Mouse (Mus musculus): Measurements from ENCODE around the gene Yif1a. TPM values are rescaled to one million over a fixed set of nuclear protein-coding genes. Genes with fewer than 3 reads are reported as not detected.

The Yif1a gene
- polyA plus RNA-seq, 1 experiment = 62.8 TPM

DNA sequence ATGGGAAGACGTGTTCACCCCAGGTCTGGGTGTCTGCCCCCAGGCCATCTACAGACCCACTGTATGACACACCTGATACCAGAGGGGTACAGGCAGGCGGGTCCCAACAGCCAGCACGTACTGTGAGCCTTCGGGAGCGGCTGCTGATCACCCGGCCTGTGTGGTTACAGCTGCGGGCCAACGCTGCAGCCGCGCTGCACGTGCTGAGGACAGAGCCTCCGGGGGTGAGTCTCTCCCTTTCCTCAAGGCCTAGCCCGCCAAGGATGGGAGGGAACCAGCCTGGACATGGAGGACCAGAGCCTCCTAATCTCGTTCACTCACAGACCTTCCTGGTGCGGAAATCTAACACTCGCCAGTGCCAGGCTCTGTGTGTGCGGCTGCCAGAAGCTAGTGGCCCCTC lies 37.3 kb upstream of the Yif1a start:
- TF ChIP-seq CTCF (IDR thresholded peaks at IDR 0.05; ENCODE audit: borderline replicate concordance, extremely low read depth, insufficient read depth, insufficient read length) = no peak
- no peak for DNase-seq (ENCODE audit: low read depth)

DNA sequence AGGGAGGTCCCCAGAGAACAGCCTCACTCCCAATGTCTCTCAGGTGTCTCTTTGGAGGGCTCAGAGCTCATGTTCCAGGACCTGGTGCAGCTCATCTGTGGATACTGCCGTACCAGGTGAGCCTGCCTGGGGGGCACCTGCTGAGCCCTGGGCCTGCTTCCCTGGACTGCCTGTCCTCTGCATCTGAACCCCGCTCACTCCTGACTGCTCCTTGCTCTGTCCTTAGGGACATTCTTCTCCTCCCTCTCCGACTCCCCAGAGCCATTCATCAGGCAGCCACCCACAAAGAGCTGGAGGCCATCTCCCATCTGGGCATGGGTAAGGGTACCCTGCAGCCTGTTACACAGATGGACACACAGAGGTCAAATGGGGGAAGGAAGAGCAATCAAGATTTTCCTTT lies 36.8 kb upstream of the Yif1a start:
- TF ChIP-seq POLR2A (IDR thresholded peaks at IDR 0.05; ENCODE audit: borderline replicate concordance, extremely low read depth, insufficient read depth, insufficient read length, poor library complexity, severe bottlenecking) = no peak
- no peak for TF ChIP-seq CTCF (IDR thresholded peaks at IDR 0.05; ENCODE audit: borderline replicate concordance, extremely low read depth, insufficient read depth, insufficient read length)
- DNase-seq (ENCODE audit: low read depth) = no peak

DNA sequence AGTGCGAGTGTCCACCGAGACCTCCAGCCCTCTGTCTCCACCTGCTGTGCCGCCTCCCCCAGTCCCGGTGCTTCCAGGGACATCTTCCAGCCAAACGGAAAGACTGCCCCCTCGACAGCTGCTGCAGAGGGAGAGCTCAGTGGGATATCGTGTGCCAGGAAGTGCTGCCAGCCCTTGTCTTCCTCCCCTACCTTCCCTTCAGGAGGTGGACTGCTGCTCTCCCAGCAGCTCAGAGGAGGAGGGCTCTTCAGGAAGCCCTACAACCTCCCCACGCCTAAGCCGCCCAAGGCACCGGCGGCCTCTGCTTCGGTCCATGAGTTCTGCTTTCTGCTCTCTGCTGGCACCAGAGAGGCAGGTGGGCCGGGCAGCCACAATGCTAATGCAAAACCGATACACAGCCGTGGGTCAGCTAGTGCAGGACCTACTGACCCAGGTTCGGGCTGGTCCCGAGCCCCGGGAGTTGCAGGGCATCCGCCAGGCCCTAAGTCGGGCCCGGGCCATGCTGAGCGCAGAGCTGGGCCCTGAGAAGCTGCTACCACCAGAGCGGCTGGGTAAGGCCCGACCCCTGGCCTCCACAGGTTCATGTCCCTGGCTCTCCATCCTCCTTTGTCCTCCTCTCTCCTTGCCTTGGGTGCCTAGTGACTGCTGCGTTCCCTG lies 36.0 kb upstream of the Yif1a start:
- no peak for TF ChIP-seq CTCF (IDR thresholded peaks at IDR 0.05; ENCODE audit: borderline replicate concordance, extremely low read depth, insufficient read depth, insufficient read length)
- no peak for DNase-seq (ENCODE audit: low read depth)

DNA sequence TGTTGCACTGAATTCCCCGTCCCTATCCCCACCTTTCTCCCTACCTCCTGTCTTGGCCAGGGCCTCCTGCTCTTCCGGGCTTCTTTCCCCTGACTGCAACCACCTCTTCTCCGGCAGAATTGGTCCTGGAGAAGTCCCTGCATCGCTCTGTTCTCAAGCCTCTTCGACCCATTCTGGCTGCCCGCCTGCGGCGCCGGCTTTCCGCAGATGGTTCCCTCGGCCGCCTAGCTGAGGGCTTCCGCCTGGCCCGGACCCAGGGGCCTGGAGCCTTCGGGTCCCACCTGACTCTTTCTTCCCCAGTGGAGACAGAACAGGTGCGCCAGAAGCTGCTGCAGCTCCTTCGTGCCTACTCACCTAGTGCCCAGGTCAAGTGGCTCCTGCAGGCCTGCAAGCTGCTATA lies 35.5 kb upstream of the Yif1a start:
- DNase-seq (ENCODE audit: low read depth) = no peak
- TF ChIP-seq CTCF (IDR thresholded peaks at IDR 0.05; ENCODE audit: borderline replicate concordance, extremely low read depth, insufficient read depth, insufficient read length) (no peak), POLR2A (IDR thresholded peaks at IDR 0.05; ENCODE audit: borderline replicate concordance, extremely low read depth, insufficient read depth, insufficient read length, poor library complexity, severe bottlenecking) (no peak)

DNA sequence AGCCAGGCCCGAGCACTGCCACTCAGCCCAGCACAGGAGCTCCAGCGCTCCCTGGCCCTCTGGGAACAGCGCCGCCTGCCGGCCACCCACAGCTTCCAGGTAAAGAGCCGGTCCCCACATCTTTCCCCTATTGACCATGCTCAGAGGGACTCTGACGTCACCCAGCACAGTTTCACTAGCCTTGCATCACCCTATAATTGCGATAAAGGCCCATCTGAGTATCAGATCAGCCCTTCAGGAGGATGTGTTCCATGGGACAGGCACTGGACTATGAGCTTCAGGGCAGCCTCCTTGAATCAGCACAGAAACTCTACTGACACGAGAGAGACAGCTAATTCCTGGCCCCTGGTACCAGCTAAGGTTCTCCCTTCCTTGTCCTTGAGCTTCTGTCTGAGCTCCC lies 34.4 kb upstream of the Yif1a start:
- peak; percentile 34 for DNase-seq (ENCODE audit: low read depth)
- TF ChIP-seq CTCF (IDR thresholded peaks at IDR 0.05; ENCODE audit: borderline replicate concordance, extremely low read depth, insufficient read depth, insufficient read length) = peak; percentile 80
- TF ChIP-seq POLR2A (IDR thresholded peaks at IDR 0.05; ENCODE audit: borderline replicate concordance, extremely low read depth, insufficient read depth, insufficient read length, poor library complexity, severe bottlenecking) = no peak

DNA sequence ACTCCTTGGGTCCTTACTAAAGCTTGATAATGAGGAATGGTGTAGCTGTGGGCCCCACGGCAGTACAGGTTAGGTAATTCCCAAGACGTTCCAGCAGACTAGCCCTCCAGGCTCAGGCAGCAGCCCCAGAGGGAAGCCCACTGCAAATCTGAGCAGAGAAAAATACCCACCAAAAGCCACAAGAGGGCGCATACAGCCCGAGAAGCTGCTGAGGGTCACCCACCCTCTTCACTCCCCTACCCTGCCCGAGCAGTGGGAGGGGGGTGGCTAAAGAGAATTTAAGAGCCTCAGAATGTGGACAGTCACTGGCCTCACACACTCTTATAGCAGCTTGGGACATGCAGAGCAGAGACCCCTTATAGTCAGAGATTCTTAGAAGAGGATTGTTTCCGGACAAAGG lies 32.1 kb upstream of the Yif1a start:
- peak; percentile 77 for DNase-seq (ENCODE audit: low read depth)
- TF ChIP-seq POLR2A (IDR thresholded peaks at IDR 0.05; ENCODE audit: borderline replicate concordance, extremely low read depth, insufficient read depth, insufficient read length, poor library complexity, severe bottlenecking) (no peak), CTCF (IDR thresholded peaks at IDR 0.05; ENCODE audit: borderline replicate concordance, extremely low read depth, insufficient read depth, insufficient read length) (peak; percentile 93)

DNA sequence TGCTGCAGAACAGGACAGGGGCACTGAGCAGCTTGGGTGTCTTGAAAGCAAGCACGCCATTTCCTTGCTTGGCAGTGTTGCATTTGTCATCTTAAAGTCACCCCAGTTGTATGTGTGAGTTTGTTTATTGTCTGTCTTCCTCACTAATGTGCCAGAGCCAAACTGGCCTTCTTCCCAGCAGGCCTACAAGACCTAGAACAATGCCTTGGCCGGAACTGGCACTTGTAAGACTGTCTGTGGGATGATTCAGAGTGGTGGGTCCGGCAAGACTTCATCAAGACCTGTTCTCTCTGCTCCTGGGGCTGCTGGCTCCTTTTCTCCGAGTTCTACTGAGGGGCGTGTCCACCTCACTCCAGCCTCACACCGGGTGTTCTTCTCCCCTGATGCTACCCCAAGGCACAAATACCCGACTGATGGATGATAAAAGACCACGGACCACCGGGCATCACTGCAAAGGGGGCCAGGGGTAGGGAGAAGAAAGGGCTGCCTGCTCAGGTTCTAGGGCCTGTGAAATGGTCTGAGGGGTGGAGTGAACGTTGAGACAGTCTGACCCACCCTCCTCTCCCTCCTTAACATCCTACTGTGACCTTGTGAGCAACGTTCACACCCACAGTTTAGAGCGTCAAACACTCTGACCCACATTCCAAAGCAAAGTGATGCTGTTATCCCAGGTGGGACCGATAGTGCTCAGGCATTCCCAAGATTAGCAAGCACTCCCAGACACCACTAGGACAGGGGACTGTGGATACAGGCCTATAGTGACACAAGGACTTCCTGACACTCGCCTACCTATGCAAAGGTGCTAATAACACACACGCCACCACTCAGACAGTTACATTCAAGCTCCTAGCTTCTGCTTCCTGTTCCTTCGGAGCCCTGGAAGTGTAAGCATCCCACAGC lies 30.2 kb upstream of the Yif1a start:
- TF ChIP-seq POLR2A (IDR thresholded peaks at IDR 0.05; ENCODE audit: borderline replicate concordance, extremely low read depth, insufficient read depth, insufficient read length, poor library complexity, severe bottlenecking) (no peak), CTCF (IDR thresholded peaks at IDR 0.05; ENCODE audit: borderline replicate concordance, extremely low read depth, insufficient read depth, insufficient read length) (no peak)
- no peak for DNase-seq (ENCODE audit: low read depth)

DNA sequence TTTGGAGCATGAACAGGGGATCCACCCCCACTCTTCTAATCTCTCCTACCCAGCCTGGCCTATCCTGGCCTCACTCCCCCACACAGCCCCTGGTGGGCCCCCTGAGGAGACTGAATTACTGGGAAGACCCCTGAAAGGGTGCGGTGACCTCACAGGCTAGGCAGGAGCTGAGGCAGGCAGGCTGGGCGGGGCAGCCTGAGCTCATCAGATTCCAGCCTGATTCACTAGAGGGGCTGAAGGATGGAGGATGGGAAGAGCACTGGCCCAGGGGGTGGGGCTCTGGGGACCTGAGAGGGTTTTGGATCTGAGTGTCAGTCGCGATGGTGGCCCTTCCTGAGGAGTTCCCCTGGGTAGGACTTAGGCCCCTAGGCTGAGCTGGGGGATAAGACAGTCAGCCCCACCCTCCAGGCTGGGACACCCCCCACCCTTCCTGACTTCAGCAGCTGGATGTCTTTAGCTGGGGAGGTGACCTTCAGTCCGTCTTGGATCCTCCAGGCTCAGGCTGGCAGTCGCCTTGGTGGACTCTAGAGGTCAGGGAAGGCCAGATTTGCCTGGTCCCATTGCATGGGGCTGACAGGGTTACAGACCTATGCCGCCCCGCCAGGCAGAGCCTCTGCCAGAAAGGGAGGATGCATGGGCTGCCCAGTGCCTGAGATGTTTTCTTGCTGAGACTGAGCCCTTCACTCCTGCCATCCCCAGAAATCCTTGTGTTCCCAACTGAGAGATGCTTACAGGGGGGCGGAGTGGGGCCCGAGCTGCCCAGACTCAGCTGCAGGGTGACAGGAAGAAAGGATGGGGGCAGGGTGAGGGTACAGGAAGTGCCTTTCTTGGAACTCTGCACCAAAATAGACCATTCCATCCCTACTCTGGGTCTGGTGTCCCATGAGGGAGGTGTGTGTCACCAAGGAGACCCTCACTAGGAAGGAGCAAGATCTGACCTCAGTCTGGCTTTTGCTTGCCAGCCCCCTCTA lies 29.3 kb upstream of the Yif1a start:
- no peak for DNase-seq (ENCODE audit: low read depth)
- TF ChIP-seq POLR2A (IDR thresholded peaks at IDR 0.05; ENCODE audit: borderline replicate concordance, extremely low read depth, insufficient read depth, insufficient read length, poor library complexity, severe bottlenecking) (no peak), CTCF (IDR thresholded peaks at IDR 0.05; ENCODE audit: borderline replicate concordance, extremely low read depth, insufficient read depth, insufficient read length) (no peak)

DNA sequence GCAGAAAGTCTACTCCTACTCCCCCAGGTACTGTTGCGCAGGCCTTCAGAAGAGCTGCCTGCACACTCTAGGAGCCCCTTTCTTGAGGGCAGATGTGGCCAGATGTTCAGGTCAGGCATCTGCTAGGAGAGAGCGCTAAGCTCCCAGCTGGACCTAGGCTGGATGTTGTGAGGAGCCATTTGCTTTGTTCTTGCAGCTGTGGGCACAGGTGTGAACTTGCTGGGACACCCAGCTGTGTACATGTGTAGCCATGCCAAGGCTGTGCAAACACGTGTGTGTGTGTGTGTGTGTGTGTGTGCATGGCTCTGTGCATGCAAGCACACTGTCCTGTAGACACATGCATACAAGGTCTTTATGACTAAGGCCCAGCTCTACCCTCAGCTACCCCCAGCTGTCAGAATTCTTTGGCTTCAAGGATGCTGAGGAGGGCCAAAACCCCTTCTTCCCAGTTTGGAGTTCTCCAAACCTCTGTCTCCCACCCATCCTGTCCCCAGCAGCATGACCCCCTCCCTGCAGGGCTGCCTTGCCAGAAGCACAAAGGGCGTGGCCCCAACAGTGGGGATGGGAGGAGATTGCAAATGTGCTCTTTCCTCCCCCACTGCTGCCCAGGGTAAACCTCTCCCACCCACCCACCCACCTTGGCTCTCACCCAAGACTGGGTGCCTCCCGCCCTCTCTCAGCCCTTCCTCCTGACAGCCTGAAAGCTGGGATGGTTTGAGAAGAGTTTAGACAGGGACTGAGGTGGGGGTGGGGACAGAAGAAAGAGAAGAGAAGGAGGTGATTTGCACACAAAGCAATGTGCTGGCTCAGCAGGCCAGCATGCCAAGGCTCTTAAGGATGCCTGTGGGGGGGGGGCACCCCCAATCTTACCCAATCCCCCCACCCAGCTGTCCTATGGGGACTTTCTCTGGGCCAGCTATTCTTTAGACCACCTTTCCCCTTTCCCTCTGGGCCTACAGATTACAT lies 27.7 kb upstream of the Yif1a start:
- TF ChIP-seq POLR2A (IDR thresholded peaks at IDR 0.05; ENCODE audit: borderline replicate concordance, extremely low read depth, insufficient read depth, insufficient read length, poor library complexity, severe bottlenecking) (no peak), CTCF (IDR thresholded peaks at IDR 0.05; ENCODE audit: borderline replicate concordance, extremely low read depth, insufficient read depth, insufficient read length) (no peak)

DNA sequence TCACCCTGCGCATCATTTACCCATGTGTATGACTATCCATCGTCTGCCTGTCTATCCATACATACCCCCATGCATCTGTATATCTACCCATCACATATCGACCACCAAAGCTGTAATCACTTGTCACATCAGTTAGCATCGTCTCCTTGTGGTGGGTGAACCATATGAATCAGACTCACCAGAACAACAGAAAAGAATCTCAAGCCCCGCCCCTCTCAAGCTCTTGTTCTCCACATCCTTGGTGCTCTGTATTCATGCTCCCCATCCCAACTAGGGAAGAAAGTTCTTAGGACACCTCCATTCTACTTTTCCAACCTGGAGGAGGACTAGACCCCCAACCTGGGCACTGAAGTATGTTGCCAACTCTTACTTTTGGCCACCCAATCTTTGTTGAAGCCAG lies 26.3 kb upstream of the Yif1a start:
- no peak for DNase-seq (ENCODE audit: low read depth)
- TF ChIP-seq CTCF (IDR thresholded peaks at IDR 0.05; ENCODE audit: borderline replicate concordance, extremely low read depth, insufficient read depth, insufficient read length) = no peak
- no peak for TF ChIP-seq POLR2A (IDR thresholded peaks at IDR 0.05; ENCODE audit: borderline replicate concordance, extremely low read depth, insufficient read depth, insufficient read length, poor library complexity, severe bottlenecking)

More for the DNA sequence above, 27.7 kb upstream of the Yif1a start:
- no peak for DNase-seq (ENCODE audit: low read depth)
